Mouse (Mus musculus) MEL (cell line): ENCODE data around the gene Adamts5. TPM values are rescaled to one million over a fixed set of nuclear protein-coding genes. Genes with fewer than 3 reads are reported as not detected.

Experiments
- DNase-seq: peaks from one replicate; pipeline ENCODE4 v3.0.0; 2011; ENCODE audit warnings: low read depth, low spot score
- H3K27ac ChIP-seq: 2 replicates; pipeline ENCODE4 v1.5.1; 2012; ENCODE audit warnings: low read depth, mild to moderate bottlenecking, control low read depth, low read length, moderate library complexity; ENCODE audit not compliant: control insufficient read depth
- H3K27me3 ChIP-seq, 2 experiments: fragments of 150-350 bp in 1 of 2; sonication (generic) in 1 of 2; 2 replicates each; pipeline ENCODE4 v1.6.1; 2012; ENCODE audit warnings: low read length in 2 of 2, mild to moderate bottlenecking in 2 of 2, improper control_type of control experiment in 1 of 2, moderate library complexity in 1 of 2; ENCODE audit not compliant: insufficient read depth in 2 of 2, control insufficient read depth in 1 of 2
- H3K36me3 ChIP-seq, 2 experiments: 2 replicates each; pipeline ENCODE4 v1.6.1; 2012 to 2014; ENCODE audit warnings: low read length in 2 of 2, improper control_type of control experiment in 1 of 2, inconsistent platforms in 1 of 2, mild to moderate bottlenecking in 1 of 2; ENCODE audit not compliant: insufficient read depth in 2 of 2, control insufficient read depth in 1 of 2
- H3K4me1 ChIP-seq, 2 experiments: fragments of 150-350 bp in 1 of 2; sonication (generic) in 1 of 2; 2 replicates each; pipeline ENCODE4 v1.6.1; 2012; ENCODE audit warnings: low read length in 2 of 2, improper control_type of control experiment in 1 of 2, mild to moderate bottlenecking in 1 of 2; ENCODE audit not compliant: insufficient read depth in 2 of 2, control insufficient read depth in 1 of 2
- H3K4me3 ChIP-seq, 2 experiments: fragments of 150-350 bp in 1 of 2; sonication (generic) in 1 of 2; 2 replicates each; pipeline ENCODE4 v1.5.1; 2012; ENCODE audit warnings: low read depth in 2 of 2, low read length in 2 of 2, mild to moderate bottlenecking in 2 of 2, moderate library complexity in 2 of 2, control low read depth in 1 of 2, improper control_type of control experiment in 1 of 2; ENCODE audit not compliant: control insufficient read depth in 1 of 2, insufficient read depth in 1 of 2
- H3K79me2 ChIP-seq: 2 replicates; pipeline ENCODE4 v1.6.1; 2012; ENCODE audit warnings: mild to moderate bottlenecking, low read length, moderate library complexity; ENCODE audit not compliant: control insufficient read depth, poor library complexity, insufficient read depth
- H3K9ac ChIP-seq: 2 replicates; pipeline ENCODE4 v1.6.1; 2012; ENCODE audit warnings: low read depth, mild to moderate bottlenecking, control low read depth, low read length, moderate library complexity; ENCODE audit not compliant: control insufficient read depth, poor library complexity, severe bottlenecking
- H3K9me3 ChIP-seq: fragments of 150-350 bp; sonication (generic); replicated peaks from 2 replicates; pipeline ENCODE4 v1.6.1; 2012; ENCODE audit warnings: mild to moderate bottlenecking, low read length, improper control_type of control experiment, moderate library complexity; ENCODE audit not compliant: insufficient read depth
- E2F4 ChIP-seq: IDR thresholded peaks from 2 replicates; pipeline ENCODE4 v1.6.1; 2011; ENCODE audit warnings: low read depth, low read length, improper control_type of control experiment, borderline replicate concordance
- ELF1 ChIP-seq: IDR thresholded peaks from 2 replicates; pipeline ENCODE4 v1.6.1; 2014; ENCODE audit warnings: low read depth, mild to moderate bottlenecking, inconsistent platforms, low read length, improper control_type of control experiment, moderate library complexity
- EP300 ChIP-seq, 2 experiments: IDR thresholded peaks; 2 replicates each; pipeline ENCODE4 v1.6.1; 2011; ENCODE audit warnings: improper control_type of control experiment in 2 of 2, low read length in 2 of 2, low read depth in 1 of 2, mild to moderate bottlenecking in 1 of 2
- ETS1 ChIP-seq: IDR thresholded peaks from 2 replicates; pipeline ENCODE4 v1.6.1; 2012; ENCODE audit warnings: low read depth, mild to moderate bottlenecking, inconsistent platforms, low read length, improper control_type of control experiment, moderate library complexity
- GABPA ChIP-seq: IDR thresholded peaks from 2 replicates; pipeline ENCODE4 v1.6.1; 2012; ENCODE audit warnings: low read depth, mild to moderate bottlenecking, inconsistent platforms, low read length, improper control_type of control experiment, moderate library complexity
- GATA1 ChIP-seq: IDR thresholded peaks from 2 replicates; pipeline ENCODE4 v1.6.1; 2011; ENCODE audit warnings: low read depth, low read length, improper control_type of control experiment
- HCFC1 ChIP-seq: IDR thresholded peaks from 2 replicates; pipeline ENCODE4 v1.6.1; 2012; ENCODE audit warnings: low read depth, mild to moderate bottlenecking, inconsistent platforms, low read length, improper control_type of control experiment, moderate library complexity
- JUND ChIP-seq: IDR thresholded peaks from 2 replicates; pipeline ENCODE4 v1.6.1; 2011; ENCODE audit warnings: low read depth, mild to moderate bottlenecking, improper control_type of control experiment, low read length
- KAT2A ChIP-seq: conservative IDR thresholded peaks from 2 replicates; pipeline ENCODE4 v1.6.1; 2012; ENCODE audit warnings: low read depth, low read length, improper control_type of control experiment, inconsistent platforms
- MAFK ChIP-seq: IDR thresholded peaks from 2 replicates; pipeline ENCODE4 v1.6.1; 2011; ENCODE audit warnings: low read depth, mild to moderate bottlenecking, low read length, improper control_type of control experiment, borderline replicate concordance
- MEF2A ChIP-seq: IDR thresholded peaks from 2 replicates; pipeline ENCODE4 v1.6.1; 2014; ENCODE audit warnings: low read depth, mild to moderate bottlenecking, inconsistent platforms, low read length, improper control_type of control experiment; ENCODE audit not compliant: poor library complexity, insufficient replicate concordance, severe bottlenecking; ENCODE audit errors: extremely low read depth
- MXI1 ChIP-seq: IDR thresholded peaks from 2 replicates; pipeline ENCODE4 v1.6.1; 2011; ENCODE audit warnings: mild to moderate bottlenecking, low read depth, low read length, improper control_type of control experiment
- MYC ChIP-seq: IDR thresholded peaks from 2 replicates; pipeline ENCODE4 v1.6.1; 2011; ENCODE audit warnings: low read depth, mild to moderate bottlenecking, low read length, improper control_type of control experiment, moderate library complexity
- NELFE ChIP-seq: IDR thresholded peaks from 2 replicates; pipeline ENCODE4 v1.6.1; 2011; ENCODE audit warnings: low read depth, low read length, improper control_type of control experiment
- NRF1 ChIP-seq: IDR thresholded peaks from 2 replicates; pipeline ENCODE4 v1.6.1; 2014; ENCODE audit warnings: low read depth, mild to moderate bottlenecking, inconsistent platforms, low read length, improper control_type of control experiment, moderate library complexity; ENCODE audit not compliant: poor library complexity, insufficient read depth, severe bottlenecking
- POLR2A ChIP-seq, 2 experiments: IDR thresholded peaks; 2 replicates each; pipeline ENCODE4 v1.6.1; 2011 to 2012; ENCODE audit warnings: low read length in 2 of 2, mild to moderate bottlenecking in 2 of 2, control low read depth in 1 of 2, improper control_type of control experiment in 1 of 2, low read depth in 1 of 2, moderate library complexity in 1 of 2; ENCODE audit not compliant: control insufficient read depth in 1 of 2, insufficient read depth in 1 of 2, poor library complexity in 1 of 2
- POLR2AphosphoS2 ChIP-seq: IDR thresholded peaks from 2 replicates; pipeline ENCODE4 v1.6.1; 2011; ENCODE audit warnings: low read length, improper control_type of control experiment
- POLR2AphosphoS5 ChIP-seq: IDR thresholded peaks from 2 replicates; pipeline ENCODE4 v1.6.1; 2012; ENCODE audit warnings: low read depth, borderline replicate concordance, mild to moderate bottlenecking, inconsistent platforms, low read length, moderate library complexity, mixed read lengths
- RAD21 ChIP-seq: IDR thresholded peaks from 2 replicates; pipeline ENCODE4 v1.6.1; 2011; ENCODE audit warnings: mild to moderate bottlenecking, low read depth, low read length, improper control_type of control experiment
- RCOR1 ChIP-seq: IDR thresholded peaks from 2 replicates; pipeline ENCODE4 v1.6.1; 2012; ENCODE audit warnings: low read depth, mild to moderate bottlenecking, inconsistent platforms, low read length, improper control_type of control experiment
- SIN3A ChIP-seq: IDR thresholded peaks from 2 replicates; pipeline ENCODE4 v1.6.1; 2012; ENCODE audit warnings: low read length, improper control_type of control experiment, inconsistent platforms
- SMC3 ChIP-seq: IDR thresholded peaks from 2 replicates; pipeline ENCODE4 v1.6.1; 2011; ENCODE audit warnings: low read depth, low read length, improper control_type of control experiment
- TAL1 ChIP-seq: IDR thresholded peaks from 2 replicates; pipeline ENCODE4 v1.6.1; 2012; ENCODE audit warnings: mild to moderate bottlenecking, inconsistent platforms, low read length, moderate library complexity, mixed read lengths
- TBP ChIP-seq: IDR thresholded peaks from 2 replicates; pipeline ENCODE4 v1.8.0; 2011; ENCODE audit warnings: low read depth, low read length, improper control_type of control experiment
- TCF12 ChIP-seq: IDR thresholded peaks from 2 replicates; pipeline ENCODE4 v1.6.1; 2014; ENCODE audit warnings: low read depth, mild to moderate bottlenecking, inconsistent platforms, low read length, improper control_type of control experiment, moderate library complexity
- UBTF ChIP-seq: IDR thresholded peaks from 2 replicates; pipeline ENCODE4 v1.6.1; 2012; ENCODE audit warnings: low read depth, mild to moderate bottlenecking, inconsistent platforms, low read length, improper control_type of control experiment, moderate library complexity, borderline replicate concordance; ENCODE audit not compliant: insufficient read depth
- USF1 ChIP-seq: IDR thresholded peaks from 2 replicates; pipeline ENCODE4 v1.6.1; 2014; ENCODE audit warnings: low read depth, mild to moderate bottlenecking, inconsistent platforms, low read length, improper control_type of control experiment, moderate library complexity
- USF2 ChIP-seq, 2 experiments: IDR thresholded peaks; 2 replicates each; pipeline ENCODE4 v1.6.1; 2011 to 2012; ENCODE audit warnings: improper control_type of control experiment in 2 of 2, low read length in 2 of 2, borderline replicate concordance in 1 of 2, inconsistent platforms in 1 of 2, low read depth in 1 of 2, mild to moderate bottlenecking in 1 of 2; ENCODE audit not compliant: insufficient read depth in 1 of 2
- ZC3H11A ChIP-seq: IDR thresholded peaks from 2 replicates; pipeline ENCODE4 v1.6.1; 2012; ENCODE audit warnings: low read depth, mild to moderate bottlenecking, inconsistent platforms, low read length, improper control_type of control experiment
- ZKSCAN1 ChIP-seq: IDR thresholded peaks from 2 replicates; pipeline ENCODE4 v1.6.1; 2012; ENCODE audit warnings: low read depth, mild to moderate bottlenecking, inconsistent platforms, low read length, improper control_type of control experiment, moderate library complexity
- ZMIZ1 ChIP-seq: IDR thresholded peaks from 2 replicates; pipeline ENCODE4 v1.6.1; 2012; ENCODE audit warnings: low read depth, mild to moderate bottlenecking, inconsistent platforms, low read length, improper control_type of control experiment, moderate library complexity
- polyA plus RNA-seq, 2 experiments: library from polyadenylated mRNA; stranded (reverse) in 1 of 2; unstranded in 1 of 2; fragments of >175 nt in 1 of 2; fragments of >200 nt in 1 of 2; gene quantifications; 2 replicates each; pipeline versions ENCODE4 v1.2.1 to v1.2.4; 2012; ENCODE audit warnings: low replicate concordance in 2 of 2, low read depth in 1 of 2; ENCODE audit not compliant: insufficient read length in 2 of 2, insufficient read depth in 1 of 2, missing spikeins in 1 of 2
- total RNA-seq: library from RNA; depleted of rRNA; stranded (reverse); fragments of 300-350 nt; gene quantifications from 2 replicates; pipeline ENCODE4 v1.2.3, GENCODE M21; 2012

Adamts5 gene
- total and polyA plus RNA-seq, 3 experiments = not detected

- Histone ChIP-seq H3K79me2 (no peaks in the 10 kb centered on the region), H3K4me1 (no peaks in the 10 kb centered on the region), H3K36me3 (no peaks in the 10 kb centered on the region), H3K27ac (no peak overlapping the region), H3K4me3 (no peak overlapping the region), H3K9ac (no peak overlapping the region), H3K27me3 (no peaks in the 10 kb centered on the region), H3K9me3 (no peaks in the 10 kb centered on the region)
- TF ChIP-seq UBTF (no peak), SMC3 (no peak), ZC3H11A (no peak), RAD21 (no peak), POLR2AphosphoS5 (no peak), TCF12 (no peak), E2F4 (no peak), TBP (no peak), POLR2AphosphoS2 (no peak), SIN3A (no peak), EP300 (IDR thresholded peaks at IDR 0.05; ENCODE audit: low read depth in 1 of 2, low read length in 2 of 2) (no peak), ELF1 (no peak), GATA1 (no peak), ZKSCAN1 (no peak), GABPA (no peak), NELFE (no peak), ZMIZ1 (no peak), MXI1 (no peak), RCOR1 (no peak)
- DNase-seq = no peak
Observed at GRCm38 (mm10) chr16:85879075-85879474, 22.6 kb downstream of the Adamts5 start.

GRCm38 (mm10) chr16:85874141-85874540 is 27.5 kb downstream of the Adamts5 start:
- DNase-seq = no peak
- no peak for TF ChIP-seq USF2 (IDR thresholded peaks at IDR 0.05; ENCODE audit: borderline replicate concordance in 1 of 2, insufficient read depth in 1 of 2, low read depth in 1 of 2, low read length in 2 of 2)
- no peak for TF ChIP-seq KAT2A
- no peak for TF ChIP-seq GATA1
- TF ChIP-seq MEF2A = no peak
- TF ChIP-seq MAFK = no peak
- no peak for TF ChIP-seq UBTF
- TF ChIP-seq USF1 = no peak
- TF ChIP-seq HCFC1 = no peak
- TF ChIP-seq TAL1 = no peak
- TF ChIP-seq POLR2AphosphoS5 = no peak
- no peak for TF ChIP-seq POLR2A (IDR thresholded peaks at IDR 0.05; ENCODE audit: control insufficient read depth in 1 of 2, insufficient read depth in 1 of 2, low read depth in 1 of 2, low read length in 2 of 2, poor library complexity in 1 of 2)
- TF ChIP-seq JUND = no peak
- TF ChIP-seq ZMIZ1 = no peak
- TF ChIP-seq ETS1 = no peak
- no peak for TF ChIP-seq SIN3A
- TF ChIP-seq MYC = no peak
- no peak for TF ChIP-seq NRF1
- Histone ChIP-seq H3K4me3 (no peak overlapping the region), H3K27me3 (no peaks in the 10 kb centered on the region), H3K4me1 (no peaks in the 10 kb centered on the region), H3K79me2 (no peaks in the 10 kb centered on the region), H3K9ac (no peak overlapping the region), H3K9me3 (no peaks in the 10 kb centered on the region), H3K36me3 (no peaks in the 10 kb centered on the region), H3K27ac (no peak overlapping the region)
